ENCODE assay signal across 8 mouse cellular contexts in genomic region chr7:16296766-16297390, GRCm38 (mm10). TPM values are rescaled to one million over a fixed set of nuclear protein-coding genes. Genes with fewer than 3 reads are reported as not detected.
DNase-seq lines count a peak whose midpoint lies in the region; ATAC-seq and TF ChIP-seq lines count a peak whose summit lies in the region.

No protein-coding gene starts in this region.

- no peak for ATAC-seq in embryonic facial prominence, embryonic 12.5 days (ENCODE audit: insufficient number of reproducible peaks, insufficient read depth, low FRiP score, low TSS enrichment)

- peak; percentile 55 for TF ChIP-seq CTCF in heart, adult 2 months (IDR thresholded peaks at IDR 0.05)

- DNase-seq in 3134 (ENCODE audit: extremely low read depth, insufficient read length, low spot score): peak; percentile 81
- peak; percentile 96 for DNase-seq in adrenal gland, postnatal 14 days
- peak; percentile 90 to 92 for DNase-seq in heart, adult 2 months
- DNase-seq in kidney, adult 8-10 months: peak; percentile 80 to 84
- DNase-seq in liver: peak; percentile 94
- DNase-seq in monocyte, adult 2 months (ENCODE audit: low read depth in 1 of 2, low spot score in 2 of 2): peak; percentile 62 to 82
- peak; percentile 65 to 81 for DNase-seq in spleen, postnatal 14 days (ENCODE audit: low spot score in 2 of 2)

- no peaks in the 10 kb centered on the region for H3K27me3 ChIP-seq in embryonic facial prominence, embryonic 12.5 days
- no peaks in the 10 kb centered on the region for H3K27me3 ChIP-seq in heart, adult 2 months (ENCODE audit: control insufficient read depth, insufficient read depth, low read length)

- no peaks in the 10 kb centered on the region for H3K9me3 ChIP-seq in embryonic facial prominence, embryonic 12.5 days

- no peaks in the 10 kb centered on the region for H3K36me3 ChIP-seq in embryonic facial prominence, embryonic 12.5 days
- H3K36me3 ChIP-seq in heart, adult 2 months (ENCODE audit: control insufficient read depth, insufficient read depth, low read length): no peaks in the 10 kb centered on the region

- WGBS in embryonic facial prominence, embryonic 12.5 days: under 1% methylated on average over 22 of the region's 22 CpGs
- 2% methylated on average over 22 of the region's 22 CpGs for WGBS in heart, adult 2 months

- TF ChIP-seq POLR2A in heart, adult 2 months (IDR thresholded peaks at IDR 0.05; ENCODE audit: insufficient read depth, low read depth, low read length): 0 out of 2 replicates have a peak, but pooled peaks have one; percentile 25

- H3K9ac ChIP-seq in embryonic facial prominence, embryonic 12.5 days: peak overlapping the region; percentile 40
- H3K9ac ChIP-seq in heart, adult 2 months (ENCODE audit: low read depth, low read length): peak overlapping the region; percentile 35

- H3K79me2 ChIP-seq in heart, adult 2 months (replicated peaks; ENCODE audit: control insufficient read depth, insufficient read depth, low read length): no peaks in the 10 kb centered on the region

- peak overlapping the region; percentile 79 for H3K27ac ChIP-seq in embryonic facial prominence, embryonic 12.5 days
- H3K27ac ChIP-seq in heart, adult 2 months: peak overlapping the region; percentile 90

- peak; percentile 80 for TF ChIP-seq EP300 in heart, adult 2 months (IDR thresholded peaks at IDR 0.05; ENCODE audit: insufficient read depth, low read depth, low read length)

- H3K4me1 ChIP-seq in embryonic facial prominence, embryonic 12.5 days: peaks cover 24% of the 10 kb centered on the region
- H3K4me1 ChIP-seq in heart, adult 2 months (ENCODE audit: control insufficient read depth, insufficient read depth, low read length): peaks cover 12% of the 10 kb centered on the region

- intact Hi-C loops in heart, adult 2 months (cut with DNase I): loop anchor here (1.0 to 10.0 kb wide), 3 partner anchors 12 to 318 kb away; partner anchors contain the start of gene Arhgap35

- H3K4me2 ChIP-seq in embryonic facial prominence, embryonic 12.5 days (replicated peaks): peak overlapping the region; percentile 68

- H3K4me3 ChIP-seq in embryonic facial prominence, embryonic 12.5 days: peak overlapping the region; percentile 30
- peak overlapping the region; percentile 53 for H3K4me3 ChIP-seq in heart, adult 2 months

RNA-seq across cellular contexts. Expression of gene Ccdc9, which starts 10.3 kb away (rescaled TPM):
- total RNA-seq in adrenal gland, postnatal 14 days (2021): 68.1 and 75.4 TPM in 2 replicates
- polyA plus RNA-seq in embryonic facial prominence, embryonic 12.5 days (2016; fragmentation: Nextera tagmentation; extraction: Ambion mirVana): 45.7 and 49.2 TPM in 2 replicates
- total RNA-seq in heart, adult 2 months (2021): 10 to 100 TPM; 33.1 to 46.7 TPM
- polyA plus RNA-seq in heart, adult 2 months (2012; rRNA removed): 21.8 and 22.1 TPM in 2 replicates

RNA-seq across cellular contexts. Expression of gene Bbc3, which starts 11.3 kb away (rescaled TPM):
- total RNA-seq in adrenal gland, postnatal 14 days (2021): 5.8 and 11.6 TPM in 2 replicates
- polyA plus RNA-seq in embryonic facial prominence, embryonic 12.5 days (2016; fragmentation: Nextera tagmentation; extraction: Ambion mirVana): 7.4 and 8.5 TPM in 2 replicates
- 1 to 10 TPM; 2.1 to 3.2 TPM for total RNA-seq in heart, adult 2 months (2021)
- 2.4 and 3.3 TPM in 2 replicates for polyA plus RNA-seq in heart, adult 2 months (2012; rRNA removed)

RNA-seq across cellular contexts. Expression of gene Inafm1, which starts 23.5 kb away (rescaled TPM):
- total RNA-seq in adrenal gland, postnatal 14 days (2021): 16.6 and 21.1 TPM in 2 replicates
- polyA plus RNA-seq in embryonic facial prominence, embryonic 12.5 days (2016; fragmentation: Nextera tagmentation; extraction: Ambion mirVana): 22.8 and 24.8 TPM in 2 replicates
- 10 to 100 TPM; 15.4 to 17.4 TPM for total RNA-seq in heart, adult 2 months (2021)
- 12.8 and 16.3 TPM in 2 replicates for polyA plus RNA-seq in heart, adult 2 months (2012; rRNA removed)

RNA-seq across cellular contexts. Expression of gene C5ar1, which starts 37.5 kb away (rescaled TPM):
- total RNA-seq in adrenal gland, postnatal 14 days (2021): 3.3 and 5.5 TPM in 2 replicates
- 0.87 and 1.1 TPM in 2 replicates for polyA plus RNA-seq in embryonic facial prominence, embryonic 12.5 days (2016; fragmentation: Nextera tagmentation; extraction: Ambion mirVana)
- 1 to 10 TPM; 7.9 to 8.1 TPM for total RNA-seq in heart, adult 2 months (2021)
- polyA plus RNA-seq in heart, adult 2 months (2012; rRNA removed): 10.0 TPM in 2 replicates

RNA-seq across cellular contexts. Expression of gene C5ar2, which starts 52.9 kb away (rescaled TPM):
- total RNA-seq in adrenal gland, postnatal 14 days (2021): 0.37 and 0.75 TPM in 2 replicates
- polyA plus RNA-seq in embryonic facial prominence, embryonic 12.5 days (2016; fragmentation: Nextera tagmentation; extraction: Ambion mirVana): 0.09 TPM in 1 of 2 replicates, not detected in the other
- total RNA-seq in heart, adult 2 months (2021): 1 to 10 TPM; 1.4 to 1.6 TPM
- 1.1 and 1.3 TPM in 2 replicates for polyA plus RNA-seq in heart, adult 2 months (2012; rRNA removed)
